Mouse (Mus musculus) CH12.LX (cell line): ENCODE data around the gene Slc2a13. TPM values are rescaled to one million over a fixed set of nuclear protein-coding genes. Genes with fewer than 3 reads are reported as not detected.

Source experiments
- DNase-seq: peaks from one replicate; pipeline ENCODE4 v3.0.0-alpha.2; 2013; ENCODE audit errors: extremely low read depth
- H3K27ac ChIP-seq: 2 replicates; pipeline ENCODE4 v1.5.1; 2012; ENCODE audit warnings: low read depth, mild to moderate bottlenecking, control low read depth, moderate library complexity; ENCODE audit not compliant: insufficient read depth
- H3K27me3 ChIP-seq: replicated peaks from 2 replicates; pipeline ENCODE3; 2012; ENCODE audit warnings: inconsistent platforms
- H3K36me3 ChIP-seq, 2 experiments: replicated peaks in 1 of 2; 2 replicates each; pipeline versions ENCODE3 to v1.6.1; 2012; ENCODE audit warnings: inconsistent platforms in 1 of 2, low read length in 1 of 2, mild to moderate bottlenecking in 1 of 2, mixed read lengths in 1 of 2, moderate library complexity in 1 of 2; ENCODE audit not compliant: control insufficient read depth in 1 of 2, insufficient read depth in 1 of 2
- H3K4me1 ChIP-seq, 2 experiments: 2 replicates each; pipeline ENCODE4 v1.6.1; 2012; ENCODE audit warnings: inconsistent platforms in 1 of 2, moderate library complexity in 1 of 2; ENCODE audit not compliant: insufficient read depth in 2 of 2, control insufficient read depth in 1 of 2
- H3K4me2 ChIP-seq: 2 replicates; pipeline ENCODE4 v1.6.1; 2012; ENCODE audit warnings: low read depth, mild to moderate bottlenecking, control low read depth; ENCODE audit not compliant: poor library complexity, insufficient read depth, severe bottlenecking
- H3K4me3 ChIP-seq, 3 experiments: fragments of 150-350 bp in 1 of 3; sonication (generic) in 1 of 3; replicated peaks in 1 of 3; 2 replicates each; pipeline versions ENCODE3 to v1.5.1; 2011 to 2012; ENCODE audit warnings: low read depth in 2 of 3, low read length in 2 of 3, mild to moderate bottlenecking in 2 of 3, moderate library complexity in 2 of 3, control low read depth in 1 of 3, improper control_type of control experiment in 1 of 3, inconsistent platforms in 1 of 3, mixed read lengths in 1 of 3; ENCODE audit not compliant: poor library complexity in 1 of 3
- H3K79me2 ChIP-seq: replicated peaks from 2 replicates; pipeline ENCODE4 v1.6.1; 2012; ENCODE audit warnings: mild to moderate bottlenecking, moderate library complexity; ENCODE audit not compliant: control insufficient read depth, poor library complexity, insufficient read depth, severe bottlenecking; ENCODE audit errors: extremely low read depth
- H3K9ac ChIP-seq: 2 replicates; pipeline ENCODE4 v1.6.1; 2012; ENCODE audit warnings: low read depth, mild to moderate bottlenecking, control low read depth, moderate library complexity; ENCODE audit not compliant: insufficient read depth
- H3K9me3 ChIP-seq: replicated peaks from 2 replicates; pipeline ENCODE3; 2012; ENCODE audit warnings: low read length, inconsistent platforms, mixed read lengths
- BHLHE40 ChIP-seq: IDR thresholded peaks from 2 replicates; pipeline ENCODE4 v1.6.1; 2011; ENCODE audit warnings: mild to moderate bottlenecking, low read depth, low read length, improper control_type of control experiment
- CHD1 ChIP-seq: IDR thresholded peaks from 2 replicates; pipeline ENCODE4 v1.6.1; 2012; ENCODE audit warnings: low read depth, low read length, improper control_type of control experiment, inconsistent platforms
- CHD2 ChIP-seq: IDR thresholded peaks from 2 replicates; pipeline ENCODE4 v1.6.1; 2011; ENCODE audit warnings: low read length, improper control_type of control experiment
- GABPA ChIP-seq: IDR thresholded peaks from 2 replicates; pipeline ENCODE4 v1.6.1; 2012; ENCODE audit warnings: low read depth, low read length, improper control_type of control experiment, inconsistent platforms; ENCODE audit not compliant: insufficient replicate concordance
- IRF4 ChIP-seq: IDR thresholded peaks from 2 replicates; pipeline ENCODE4 v1.6.1; 2014; ENCODE audit warnings: low read depth, mild to moderate bottlenecking, inconsistent platforms, low read length, improper control_type of control experiment
- JUN ChIP-seq: IDR thresholded peaks from 2 replicates; pipeline ENCODE4 v1.6.1; 2011; ENCODE audit warnings: low read depth, mild to moderate bottlenecking, low read length, improper control_type of control experiment, moderate library complexity; ENCODE audit not compliant: insufficient read depth
- KAT2A ChIP-seq: IDR thresholded peaks from 2 replicates; pipeline ENCODE4 v1.6.1; 2012; ENCODE audit warnings: low read length, improper control_type of control experiment, inconsistent platforms; ENCODE audit not compliant: insufficient replicate concordance
- MAFK ChIP-seq: IDR thresholded peaks from 2 replicates; pipeline ENCODE4 v1.6.1; 2011; ENCODE audit warnings: low read length, improper control_type of control experiment; ENCODE audit not compliant: insufficient replicate concordance
- MAZ ChIP-seq: IDR thresholded peaks from 2 replicates; pipeline ENCODE4 v1.6.1; 2012; ENCODE audit warnings: low read depth, mild to moderate bottlenecking, inconsistent platforms, low read length, improper control_type of control experiment, moderate library complexity
- MEF2A ChIP-seq: IDR thresholded peaks from 2 replicates; pipeline ENCODE4 v1.6.1; 2014; ENCODE audit warnings: low read depth, mild to moderate bottlenecking, inconsistent platforms, low read length, improper control_type of control experiment, borderline replicate concordance
- MYC ChIP-seq: IDR thresholded peaks from 2 replicates; pipeline ENCODE4 v1.6.1; 2011; ENCODE audit warnings: low read depth, mild to moderate bottlenecking, improper control_type of control experiment, low read length
- NELFE ChIP-seq: IDR thresholded peaks from 2 replicates; pipeline ENCODE4 v1.6.1; 2011; ENCODE audit warnings: low read depth, low read length, improper control_type of control experiment
- PAX5 ChIP-seq: IDR thresholded peaks from 2 replicates; pipeline ENCODE4 v1.6.1; 2012; ENCODE audit warnings: low read length, inconsistent platforms, mixed read lengths
- POLR2A ChIP-seq: IDR thresholded peaks from 2 replicates; pipeline ENCODE4 v1.6.1; 2011; ENCODE audit warnings: low read depth, mild to moderate bottlenecking, improper control_type of control experiment, low read length
- POLR2AphosphoS2 ChIP-seq: IDR thresholded peaks from 2 replicates; pipeline ENCODE4 v1.6.1; 2011; ENCODE audit warnings: low read depth, low read length, improper control_type of control experiment
- RAD21 ChIP-seq: IDR thresholded peaks from 2 replicates; pipeline ENCODE4 v1.6.1; 2011; ENCODE audit warnings: low read depth, mild to moderate bottlenecking, low read length, improper control_type of control experiment, moderate library complexity
- SIN3A ChIP-seq: IDR thresholded peaks from 2 replicates; pipeline ENCODE4 v1.6.1; 2012; ENCODE audit warnings: low read length, improper control_type of control experiment, inconsistent platforms
- TCF12 ChIP-seq: IDR thresholded peaks from 2 replicates; pipeline ENCODE4 v1.6.1; 2014; ENCODE audit warnings: low read depth, mild to moderate bottlenecking, inconsistent platforms, low read length, improper control_type of control experiment
- UBTF ChIP-seq: IDR thresholded peaks from 2 replicates; pipeline ENCODE4 v1.6.1; 2012; ENCODE audit warnings: low read depth, mild to moderate bottlenecking, inconsistent platforms, low read length, improper control_type of control experiment, moderate library complexity
- USF1 ChIP-seq: IDR thresholded peaks from 2 replicates; pipeline ENCODE4 v1.6.1; 2014; ENCODE audit warnings: low read depth, mild to moderate bottlenecking, inconsistent platforms, low read length, improper control_type of control experiment
- USF2 ChIP-seq: conservative IDR thresholded peaks from 2 replicates; pipeline ENCODE4 v1.6.1; 2011; ENCODE audit warnings: low read depth, low read length, improper control_type of control experiment
- ZKSCAN1 ChIP-seq: IDR thresholded peaks from 2 replicates; pipeline ENCODE4 v1.6.1; 2012; ENCODE audit warnings: low read depth, inconsistent platforms, low read length, improper control_type of control experiment, borderline replicate concordance
- dilution Hi-C: fragments of 300-500 bp; cut with MboI; formaldehyde crosslinking; loops from 2 replicates; pipeline ENCODE4 v1.14.3; 2020; ENCODE audit warnings: low sequenced_read_pairs; ENCODE audit not compliant: extremely low pct_unique_long_range_greater_than_20kb, extremely low pct_ligation_motif_present
- in situ Hi-C: fragments of 300-500 bp; cut with MboI; formaldehyde crosslinking; loops from 3 replicates; pipeline ENCODE4 v1.14.3; 2019; ENCODE audit warnings: low sequenced_read_pairs, low pct_ligation_motif_present, low pct_unique_long_range_greater_than_20kb, mixed read lengths
- polyA plus RNA-seq: library from polyadenylated mRNA; unstranded; fragments of >175 nt; gene quantifications from 2 replicates; pipeline ENCODE4 v1.2.1, GENCODE M21; 2012; ENCODE audit warnings: low read depth; ENCODE audit not compliant: insufficient read length
- total RNA-seq, 2 experiments: library from RNA; depleted of rRNA; stranded (reverse); fragments of 300-350 nt in 1 of 2; fragments of >200 nt in 1 of 2; gene quantifications; 2 replicates each; pipeline ENCODE4 v1.2.3; 2012 to 2014

Slc2a13 gene
- total and polyA plus RNA-seq, 3 experiments, result not detected

DNA sequence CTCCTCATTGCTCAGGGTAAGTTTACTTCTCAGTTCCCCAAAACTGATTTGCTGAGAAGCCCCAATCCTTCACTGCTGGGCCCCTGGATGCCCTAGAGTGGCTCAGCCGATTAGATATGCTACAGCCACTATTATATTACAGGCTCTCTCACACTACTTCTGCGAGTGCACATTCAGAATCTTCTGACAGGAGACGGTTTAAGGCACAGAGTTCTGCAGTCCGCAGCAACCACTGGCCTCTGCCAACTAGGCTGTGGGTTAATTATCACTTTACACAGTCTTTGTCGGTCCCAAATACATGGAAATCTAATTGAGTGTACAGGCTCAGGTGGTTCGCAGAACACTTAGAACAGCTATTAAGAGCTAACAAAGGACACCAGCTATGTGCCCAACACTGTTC lies 69.8 kb downstream of the Slc2a13 start:
- no peak overlapping the region for H3K9ac ChIP-seq
- no peaks in the 10 kb centered on the region for H3K4me1 ChIP-seq
- dilution Hi-C loops (no loop called here), in situ Hi-C loops (no loop called here)
- H3K27me3 ChIP-seq, result no peaks in the 10 kb centered on the region
- H3K79me2 ChIP-seq, result no peaks in the 10 kb centered on the region
- DNase-seq, result no peak
- H3K9me3 ChIP-seq, result peaks cover 61% of the 10 kb centered on the region
- no peak overlapping the region for H3K4me3 ChIP-seq
- no peaks in the 10 kb centered on the region for H3K36me3 ChIP-seq
- no peak overlapping the region for H3K4me2 ChIP-seq
- H3K27ac ChIP-seq, result no peak overlapping the region
- no peak for TF ChIP-seq KAT2A
- TF ChIP-seq NELFE, result no peak
- TF ChIP-seq TCF12, result no peak
- no peak for TF ChIP-seq IRF4

DNA sequence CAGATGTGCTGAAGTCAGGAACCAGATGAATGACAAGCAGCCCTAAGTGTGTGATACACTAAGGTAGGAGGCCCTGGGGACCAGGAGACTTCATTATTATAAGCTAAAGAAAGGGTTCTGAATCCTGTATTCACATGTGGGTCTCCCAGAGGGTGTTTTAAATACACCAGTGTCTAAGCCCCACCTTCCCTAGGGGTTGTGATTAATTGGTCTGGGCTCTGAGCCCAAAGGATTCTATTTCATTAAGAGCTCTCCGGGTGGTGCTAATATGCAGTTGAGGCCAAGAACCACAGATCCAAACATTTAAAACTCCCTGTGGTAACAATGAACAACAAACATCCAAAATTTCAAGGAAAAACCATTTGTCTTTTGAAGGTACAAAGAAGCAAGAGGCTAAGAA lies 70.4 kb downstream of the Slc2a13 start:
- no peaks in the 10 kb centered on the region for H3K27me3 ChIP-seq
- H3K4me2 ChIP-seq, result no peak overlapping the region
- DNase-seq, result no peak
- H3K9me3 ChIP-seq, result peaks cover 67% of the 10 kb centered on the region
- H3K79me2 ChIP-seq, result no peaks in the 10 kb centered on the region
- H3K36me3 ChIP-seq, result no peaks in the 10 kb centered on the region
- H3K4me3 ChIP-seq, result no peak overlapping the region
- no peaks in the 10 kb centered on the region for H3K4me1 ChIP-seq
- TF ChIP-seq TCF12, result no peak
- no peak for TF ChIP-seq CHD1
- no peak for TF ChIP-seq CHD2
- TF ChIP-seq BHLHE40, result no peak
- TF ChIP-seq SIN3A, result no peak
- no peak for TF ChIP-seq UBTF
- TF ChIP-seq PAX5, result no peak
- TF ChIP-seq JUN, result no peak
- TF ChIP-seq MEF2A, result no peak
- no peak for TF ChIP-seq IRF4
- TF ChIP-seq USF2, result no peak
- TF ChIP-seq MYC, result no peak
- no peak for TF ChIP-seq POLR2AphosphoS2
- no peak for TF ChIP-seq MAZ
- no peak for TF ChIP-seq POLR2A
- no peak for TF ChIP-seq GABPA
- TF ChIP-seq RAD21, result no peak
- no peak for TF ChIP-seq USF1
- no peak for TF ChIP-seq ZKSCAN1
- TF ChIP-seq MAFK, result no peak
- H3K27ac ChIP-seq, result no peak overlapping the region
- dilution Hi-C loops, result no loop called here
- in situ Hi-C loops, result no loop called here
- H3K9ac ChIP-seq, result no peak overlapping the region
